Mouse (Mus musculus): ENCODE results near the gene Aifm2. TPM values are rescaled to one million over a fixed set of nuclear protein-coding genes. Genes with fewer than 3 reads are reported as not detected.

The Aifm2 gene
- polyA plus RNA-seq (2011; ENCODE audit: insufficient read depth, insufficient read length, low read depth, missing spikeins): 8.2 and 9.5 TPM in 2 replicates

- H3K27ac ChIP-seq (ENCODE audit: insufficient read depth, low read length): no peak within 1 kb of the TSS
- peak within 1 kb of the TSS; percentile 61 for H3K9ac ChIP-seq (ENCODE audit: low read depth, poor library complexity, severe bottlenecking)
- H3K36me3 ChIP-seq (ENCODE audit: control insufficient read depth, insufficient read depth, low read length, poor library complexity, severe bottlenecking): no peaks in the 10 kb centered on the region
- TF ChIP-seq POLR2A (IDR thresholded peaks at IDR 0.05; ENCODE audit: insufficient read depth, low read length): peak; percentile 40
- TF ChIP-seq CTCF (IDR thresholded peaks at IDR 0.05; ENCODE audit: low read depth, low read length): no peak
- H3K4me1 ChIP-seq (ENCODE audit: control insufficient read depth, insufficient read depth, low read length): no peaks in the 10 kb centered on the region
- H3K9me3 ChIP-seq (replicated peaks; ENCODE audit: control insufficient read depth, insufficient read depth, low read length, poor library complexity, severe bottlenecking): no peaks in the 10 kb centered on the region
- peak within 1 kb of the TSS; percentile 86 for H3K4me3 ChIP-seq (ENCODE audit: low read depth, low read length)
- H3K27me3 ChIP-seq (ENCODE audit: control insufficient read depth, insufficient read depth, low read length, poor library complexity, severe bottlenecking): no peaks in the 10 kb centered on the region
Observed at GRCm38 (mm10) chr10:61714771-61715461, at the start of gene Aifm2. TSS of gene Aifm2 (plus strand) at chr10:61715263.

GRCm38 (mm10) chr10:61665651-61666050 lies 49.4 kb upstream of the Aifm2 start:
- H3K9ac ChIP-seq (ENCODE audit: low read depth, poor library complexity, severe bottlenecking): no peak overlapping the region
- no peaks in the 10 kb centered on the region for H3K4me1 ChIP-seq (ENCODE audit: control insufficient read depth, insufficient read depth, low read length)
- H3K36me3 ChIP-seq (ENCODE audit: control insufficient read depth, insufficient read depth, low read length, poor library complexity, severe bottlenecking): peaks cover 80% of the 10 kb centered on the region
- H3K27me3 ChIP-seq (ENCODE audit: control insufficient read depth, insufficient read depth, low read length, poor library complexity, severe bottlenecking): no peaks in the 10 kb centered on the region
- no peaks in the 10 kb centered on the region for H3K9me3 ChIP-seq (replicated peaks; ENCODE audit: control insufficient read depth, insufficient read depth, low read length, poor library complexity, severe bottlenecking)
- TF ChIP-seq POLR2A (IDR thresholded peaks at IDR 0.05; ENCODE audit: insufficient read depth, low read length): no peak
- H3K4me3 ChIP-seq (ENCODE audit: low read depth, low read length): no peak overlapping the region
- H3K27ac ChIP-seq (ENCODE audit: insufficient read depth, low read length): no peak overlapping the region

GRCm38 (mm10) chr10:61669289-61669688 lies 45.8 kb upstream of the Aifm2 start:
- Histone ChIP-seq H3K9ac (ENCODE audit: low read depth, poor library complexity, severe bottlenecking) (no peak overlapping the region), H3K27me3 (ENCODE audit: control insufficient read depth, insufficient read depth, low read length, poor library complexity, severe bottlenecking) (no peaks in the 10 kb centered on the region), H3K4me3 (ENCODE audit: low read depth, low read length) (no peak overlapping the region), H3K9me3 (replicated peaks; ENCODE audit: control insufficient read depth, insufficient read depth, low read length, poor library complexity, severe bottlenecking) (no peaks in the 10 kb centered on the region), H3K4me1 (ENCODE audit: control insufficient read depth, insufficient read depth, low read length) (no peaks in the 10 kb centered on the region), H3K36me3 (ENCODE audit: control insufficient read depth, insufficient read depth, low read length, poor library complexity, severe bottlenecking) (peaks cover 79% of the 10 kb centered on the region), H3K27ac (ENCODE audit: insufficient read depth, low read length) (peak overlapping the region; percentile 1; the same call in 1 of the 2 replicates)
- TF ChIP-seq EP300 (IDR thresholded peaks at IDR 0.05; ENCODE audit: insufficient read depth, low read depth, low read length) (no peak), CTCF (IDR thresholded peaks at IDR 0.05; ENCODE audit: low read depth, low read length) (no peak), POLR2A (IDR thresholded peaks at IDR 0.05; ENCODE audit: insufficient read depth, low read length) (no peak)

- Histone ChIP-seq H3K27me3 (ENCODE audit: control insufficient read depth, insufficient read depth, low read length, poor library complexity, severe bottlenecking) (no peaks in the 10 kb centered on the region), H3K36me3 (ENCODE audit: control insufficient read depth, insufficient read depth, low read length, poor library complexity, severe bottlenecking) (peaks cover 79% of the 10 kb centered on the region), H3K27ac (ENCODE audit: insufficient read depth, low read length) (peak overlapping the region; percentile 80), H3K9ac (ENCODE audit: low read depth, poor library complexity, severe bottlenecking) (no peak overlapping the region), H3K4me1 (ENCODE audit: control insufficient read depth, insufficient read depth, low read length) (no peaks in the 10 kb centered on the region), H3K9me3 (replicated peaks; ENCODE audit: control insufficient read depth, insufficient read depth, low read length, poor library complexity, severe bottlenecking) (no peaks in the 10 kb centered on the region), H3K4me3 (ENCODE audit: low read depth, low read length) (no peak overlapping the region)
- no peak for TF ChIP-seq POLR2A (IDR thresholded peaks at IDR 0.05; ENCODE audit: insufficient read depth, low read length)
- no peak for TF ChIP-seq EP300 (IDR thresholded peaks at IDR 0.05; ENCODE audit: insufficient read depth, low read depth, low read length)
- TF ChIP-seq CTCF (IDR thresholded peaks at IDR 0.05; ENCODE audit: low read depth, low read length): no peak
Observed at GRCm38 (mm10) chr10:61669896-61670295, 45.2 kb upstream of the Aifm2 start.

- TF ChIP-seq EP300 (IDR thresholded peaks at IDR 0.05; ENCODE audit: insufficient read depth, low read depth, low read length) (no peak), POLR2A (IDR thresholded peaks at IDR 0.05; ENCODE audit: insufficient read depth, low read length) (no peak), CTCF (IDR thresholded peaks at IDR 0.05; ENCODE audit: low read depth, low read length) (no peak)
- no peak overlapping the region for H3K4me3 ChIP-seq (ENCODE audit: low read depth, low read length)
Observed at GRCm38 (mm10) chr10:61670758-61671157, 44.3 kb upstream of the Aifm2 start.

GRCm38 (mm10) chr10:61675935-61676334 lies 39.1 kb upstream of the Aifm2 start:
- Histone ChIP-seq H3K27me3 (ENCODE audit: control insufficient read depth, insufficient read depth, low read length, poor library complexity, severe bottlenecking) (no peaks in the 10 kb centered on the region), H3K4me3 (ENCODE audit: low read depth, low read length) (no peak overlapping the region), H3K36me3 (ENCODE audit: control insufficient read depth, insufficient read depth, low read length, poor library complexity, severe bottlenecking) (peaks cover 39% of the 10 kb centered on the region), H3K9me3 (replicated peaks; ENCODE audit: control insufficient read depth, insufficient read depth, low read length, poor library complexity, severe bottlenecking) (no peaks in the 10 kb centered on the region), H3K9ac (ENCODE audit: low read depth, poor library complexity, severe bottlenecking) (no peak overlapping the region), H3K4me1 (ENCODE audit: control insufficient read depth, insufficient read depth, low read length) (no peaks in the 10 kb centered on the region), H3K27ac (ENCODE audit: insufficient read depth, low read length) (no peak overlapping the region)
- no peak for TF ChIP-seq POLR2A (IDR thresholded peaks at IDR 0.05; ENCODE audit: insufficient read depth, low read length)
- no peak for TF ChIP-seq EP300 (IDR thresholded peaks at IDR 0.05; ENCODE audit: insufficient read depth, low read depth, low read length)
- TF ChIP-seq CTCF (IDR thresholded peaks at IDR 0.05; ENCODE audit: low read depth, low read length): no peak

More at GRCm38 (mm10) chr10:61670758-61671157, 44.3 kb upstream of the Aifm2 start:
- peaks cover 75% of the 10 kb centered on the region for H3K36me3 ChIP-seq (ENCODE audit: control insufficient read depth, insufficient read depth, low read length, poor library complexity, severe bottlenecking)
- no peak overlapping the region for H3K9ac ChIP-seq (ENCODE audit: low read depth, poor library complexity, severe bottlenecking)
- no peaks in the 10 kb centered on the region for H3K9me3 ChIP-seq (replicated peaks; ENCODE audit: control insufficient read depth, insufficient read depth, low read length, poor library complexity, severe bottlenecking)
- no peaks in the 10 kb centered on the region for H3K27me3 ChIP-seq (ENCODE audit: control insufficient read depth, insufficient read depth, low read length, poor library complexity, severe bottlenecking)
- peak overlapping the region; percentile 80 for H3K27ac ChIP-seq (ENCODE audit: insufficient read depth, low read length)
- H3K4me1 ChIP-seq (ENCODE audit: control insufficient read depth, insufficient read depth, low read length): no peaks in the 10 kb centered on the region
